Mouse (Mus musculus): ENCODE data around the gene Plcz1.

DNA sequence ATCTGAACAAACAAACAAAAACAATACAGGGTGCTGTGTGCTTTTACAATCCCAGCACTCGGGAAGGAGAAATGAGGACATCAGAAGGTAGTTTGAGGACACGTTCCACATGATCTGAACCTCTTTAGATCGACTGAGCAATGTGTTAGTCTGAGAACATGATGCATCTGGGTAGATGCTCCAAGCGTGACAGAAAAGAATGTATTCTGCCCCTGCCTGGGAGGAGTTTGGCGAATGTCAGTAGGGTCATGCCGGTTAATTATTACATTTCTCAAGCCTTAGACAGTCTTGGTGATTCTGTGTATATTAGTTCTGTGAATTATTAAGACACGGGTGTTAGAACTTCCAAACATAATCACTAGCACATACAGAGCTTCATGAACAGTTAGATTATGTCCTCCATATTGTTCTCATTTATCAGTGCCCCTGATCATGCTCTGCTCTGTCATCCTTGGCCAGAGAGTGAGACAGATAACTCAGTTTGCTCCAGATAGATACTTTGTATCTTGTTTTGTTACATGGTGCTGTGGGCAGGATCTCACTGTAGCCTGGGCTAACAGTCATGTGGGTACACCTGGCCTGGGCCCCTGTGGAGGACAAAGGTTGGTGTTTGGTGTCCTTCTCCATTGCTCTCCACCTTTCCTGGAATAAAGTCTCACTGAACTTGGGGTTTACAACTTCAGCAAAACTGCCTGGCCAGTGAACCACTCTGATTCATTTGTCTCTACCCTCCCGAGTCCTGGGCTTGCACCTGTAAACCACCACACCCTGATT is 94.0 kb downstream of the Plcz1 start:
- TF ChIP-seq CTCF (IDR thresholded peaks at IDR 0.05; ENCODE audit: low read depth) (no peak), EP300 (IDR thresholded peaks at IDR 0.05; ENCODE audit: low read depth) (no peak)

Data from liver, postnatal 0 days (tissue).